Mouse (Mus musculus) thymus, postnatal 4 days (tissue): Measurements from ENCODE around the gene Mplkip.
A peak's percentile ranks its signal among the peaks of the same experiment; 100 is the strongest.

Experiments used
- DNase-seq: peaks from one replicate; pipeline ENCODE4 v3.0.0; 2021

The Mplkip gene

GRCm38 (mm10) chr13:17694911-17695699, at the start of gene Mplkip, which contains the start of gene Sugct:
Gene Mplkip, plus strand, starts transcription at chr13:17695192.
Gene Sugct, minus strand, starts transcription at chr13:17695553.
- peak; percentile 100 for DNase-seq

GRCm38 (mm10) chr13:17667380-17667779, 27.6 kb upstream of the Mplkip start:
- no peak for DNase-seq

- no peak for DNase-seq
These were observed 23.9 kb upstream of the Mplkip start for GRCm38 (mm10) chr13:17671122-17671521.

GRCm38 (mm10) chr13:17689461-17689860, 5.5 kb upstream of the Mplkip start:
- DNase-seq: no peak

- DNase-seq: no peak
These were observed 4.3 kb upstream of the Mplkip start for GRCm38 (mm10) chr13:17690686-17691085.

- DNase-seq: no peak
These were observed 3.6 kb upstream of the Mplkip start for GRCm38 (mm10) chr13:17691436-17691835.

GRCm38 (mm10) chr13:17693816-17694215, 1.2 kb upstream of the Mplkip start:
- no peak for DNase-seq

GRCm38 (mm10) chr13:17694414-17694813, 578 bp upstream of the Mplkip start:
- DNase-seq: no peak

GRCm38 (mm10) chr13:17695898-17696580, 1.0 kb downstream of the Mplkip start:
- DNase-seq: no peak

GRCm38 (mm10) chr13:17700090-17700715, 5.2 kb downstream of the Mplkip start:
- no peak for DNase-seq

GRCm38 (mm10) chr13:17701322-17701721, 6.3 kb downstream of the Mplkip start:
- DNase-seq: no peak

GRCm38 (mm10) chr13:17702311-17702710, 7.3 kb downstream of the Mplkip start:
- no peak for DNase-seq

GRCm38 (mm10) chr13:17705188-17705826, 10.3 kb downstream of the Mplkip start:
- DNase-seq: no peak

- DNase-seq: no peak
These were observed 13.9 kb downstream of the Mplkip start for GRCm38 (mm10) chr13:17708784-17709311.

- no peak for DNase-seq
These were observed 22.4 kb downstream of the Mplkip start for GRCm38 (mm10) chr13:17717357-17717756.

- DNase-seq: no peak
These were observed 32.9 kb downstream of the Mplkip start for GRCm38 (mm10) chr13:17727922-17728321.

- no peak for DNase-seq
These were observed 33.8 kb downstream of the Mplkip start for GRCm38 (mm10) chr13:17728798-17729197.
